Mouse (Mus musculus): Measurements from ENCODE around the gene Fbxo33. TPM values are rescaled to one million over a fixed set of nuclear protein-coding genes. Genes with fewer than 3 reads are reported as not detected.

The Fbxo33 gene
- polyA plus RNA-seq, 1 experiment from 2014 or later: 10.4 TPM

DNA sequence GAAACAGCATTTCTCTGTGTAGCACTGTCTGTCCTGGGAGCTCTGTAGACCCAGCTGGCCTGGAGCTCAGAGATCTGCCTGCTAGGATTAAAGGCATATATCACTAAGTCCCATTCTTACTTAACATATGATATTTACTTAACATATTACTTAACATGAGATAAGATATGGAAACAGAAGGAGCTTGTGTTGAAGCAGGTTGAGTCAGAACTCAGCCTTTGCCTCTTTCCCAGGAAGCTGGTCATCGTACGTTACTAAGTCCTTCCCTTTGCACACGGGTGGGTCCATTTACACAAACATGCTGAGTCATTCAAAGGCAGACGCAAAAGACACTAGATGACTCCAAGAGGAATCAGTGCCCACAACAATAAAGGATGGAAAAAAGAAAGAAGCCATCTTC, 20.8 kb downstream of the Fbxo33 start:
- Histone ChIP-seq H3K27ac (ENCODE audit: low read depth) (no peak overlapping the region), H3K27me3 (ENCODE audit: insufficient read depth, low read length) (no peaks in the 10 kb centered on the region), H3K4me2 (no peak overlapping the region), H3K4me3 (ENCODE audit: low read depth, low read length) (no peak overlapping the region), H3K36me3 (ENCODE audit: insufficient read depth) (peaks cover 17% of the 10 kb centered on the region; the same call in 1 of the 2 replicates), H3K9ac (no peak overlapping the region), H3K4me1 (ENCODE audit: insufficient read depth) (no peaks in the 10 kb centered on the region), H3K9me3 (ENCODE audit: low read depth, low read length) (no peaks in the 10 kb centered on the region)
- DNase-seq: peak; percentile 8
- 56% methylated on average over 4 of the region's 4 CpGs for WGBS
- TF ChIP-seq CTCF (IDR thresholded peaks at IDR 0.05; ENCODE audit: low read depth): no peak
- ATAC-seq (ENCODE audit: insufficient read depth): no peak

DNA sequence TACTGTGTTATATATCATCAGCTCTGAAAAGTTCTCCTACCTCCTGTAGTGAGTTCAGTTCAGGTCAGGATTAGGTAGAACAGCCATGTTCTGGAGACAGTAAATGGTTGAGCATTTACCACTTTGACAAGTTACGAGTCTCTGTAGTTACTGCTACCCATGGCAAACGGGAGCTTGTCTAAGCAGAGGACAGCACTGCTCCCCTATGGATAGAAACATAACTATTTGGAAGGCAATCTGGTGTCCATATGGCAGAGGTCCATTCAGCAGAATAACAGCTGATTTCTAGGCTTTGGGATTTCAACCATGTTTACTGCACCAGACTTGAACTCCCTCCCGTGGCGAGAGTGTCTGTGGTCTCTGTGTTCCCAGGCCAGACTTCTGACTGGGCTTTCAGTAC, 23.6 kb downstream of the Fbxo33 start:
- Histone ChIP-seq H3K27me3 (ENCODE audit: insufficient read depth, low read length) (no peaks in the 10 kb centered on the region), H3K36me3 (ENCODE audit: insufficient read depth) (peaks cover 19% of the 10 kb centered on the region; the same call in 1 of the 2 replicates), H3K9ac (no peak overlapping the region), H3K4me3 (ENCODE audit: low read depth, low read length) (no peak overlapping the region), H3K27ac (ENCODE audit: low read depth) (no peak overlapping the region), H3K4me2 (no peak overlapping the region), H3K4me1 (ENCODE audit: insufficient read depth) (no peaks in the 10 kb centered on the region), H3K9me3 (ENCODE audit: low read depth, low read length) (no peaks in the 10 kb centered on the region)
- no peak for DNase-seq
- no peak for TF ChIP-seq CTCF (IDR thresholded peaks at IDR 0.05; ENCODE audit: low read depth)
- ATAC-seq (ENCODE audit: insufficient read depth): no peak
- WGBS: 84% methylated on average over 4 of the region's 4 CpGs

DNA sequence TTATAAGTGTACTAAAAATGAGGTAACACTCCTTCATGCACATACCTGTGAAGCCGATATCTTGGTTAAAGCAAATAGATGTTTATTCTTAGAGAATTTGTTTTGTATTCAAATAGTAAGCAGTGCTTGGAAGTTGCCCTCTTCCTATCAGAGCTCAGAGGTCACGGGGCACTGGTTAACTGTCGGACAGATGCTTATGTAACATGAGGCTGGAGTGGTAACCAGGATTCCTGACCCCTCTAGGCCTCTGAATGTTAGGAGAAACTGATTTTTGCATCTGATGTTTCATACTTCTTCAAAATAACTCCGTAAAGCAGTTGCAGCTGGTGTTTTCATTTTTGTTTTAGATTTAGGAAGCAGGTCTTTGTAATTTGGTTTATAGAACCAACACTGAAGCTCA, 24.5 kb downstream of the Fbxo33 start:
- DNase-seq (no peak), ATAC-seq (ENCODE audit: insufficient read depth) (no peak)
- H3K27ac ChIP-seq (ENCODE audit: low read depth): no peak overlapping the region
- no peak for TF ChIP-seq CTCF (IDR thresholded peaks at IDR 0.05; ENCODE audit: low read depth)
- peaks cover 23% of the 10 kb centered on the region; the same call in 1 of the 2 replicates for H3K36me3 ChIP-seq (ENCODE audit: insufficient read depth)
- WGBS: 67% methylated on average over 4 of the region's 4 CpGs
- no peaks in the 10 kb centered on the region for H3K9me3 ChIP-seq (ENCODE audit: low read depth, low read length)
- H3K27me3 ChIP-seq (ENCODE audit: insufficient read depth, low read length): no peaks in the 10 kb centered on the region
- no peaks in the 10 kb centered on the region for H3K4me1 ChIP-seq (ENCODE audit: insufficient read depth)
- H3K4me2 ChIP-seq: no peak overlapping the region
- no peak overlapping the region for H3K4me3 ChIP-seq (ENCODE audit: low read depth, low read length)
- no peak overlapping the region for H3K9ac ChIP-seq

DNA sequence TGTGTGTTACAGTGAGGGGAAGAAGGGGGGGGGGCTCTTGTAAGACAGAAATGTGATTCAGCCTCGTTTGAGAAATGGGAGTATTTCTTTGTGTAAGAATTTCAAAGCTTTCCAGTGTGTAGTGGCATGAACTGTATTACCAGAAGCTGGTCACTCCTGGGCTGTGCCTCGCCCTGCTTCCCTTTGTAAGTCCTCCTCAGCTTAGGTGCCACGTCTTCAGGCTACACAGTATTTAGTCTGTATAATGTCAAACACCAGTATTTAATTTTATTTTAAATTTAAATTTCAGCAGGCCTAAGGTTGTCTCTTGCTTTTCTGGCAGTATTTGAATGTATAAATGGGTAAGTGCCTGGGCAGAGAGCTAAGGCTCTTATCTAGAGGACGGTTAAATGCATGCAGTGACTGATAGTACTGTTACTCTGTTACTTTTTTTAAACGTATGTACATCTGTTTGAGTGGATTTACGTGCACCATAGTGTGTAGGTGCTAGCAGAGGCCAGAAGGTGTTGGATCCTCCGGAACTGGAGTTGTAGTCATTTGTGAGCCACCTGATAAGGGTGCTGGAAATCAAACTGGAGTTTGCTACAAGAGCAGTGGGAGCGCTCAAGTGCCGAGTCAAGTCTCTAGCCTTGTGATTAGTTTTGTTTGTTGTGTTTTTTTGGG, 25.1 kb downstream of the Fbxo33 start:
- H3K27ac ChIP-seq (ENCODE audit: low read depth): no peak overlapping the region
- DNase-seq: no peak
- H3K36me3 ChIP-seq (ENCODE audit: insufficient read depth): peaks cover 21% of the 10 kb centered on the region; the same call in 1 of the 2 replicates
- no peak overlapping the region for H3K4me3 ChIP-seq (ENCODE audit: low read depth, low read length)
- no peak overlapping the region for H3K9ac ChIP-seq
- 68% methylated on average over 9 of the region's 9 CpGs for WGBS
- no peak overlapping the region for H3K4me2 ChIP-seq
- H3K4me1 ChIP-seq (ENCODE audit: insufficient read depth): no peaks in the 10 kb centered on the region
- no peaks in the 10 kb centered on the region for H3K27me3 ChIP-seq (ENCODE audit: insufficient read depth, low read length)
- H3K9me3 ChIP-seq (ENCODE audit: low read depth, low read length): no peaks in the 10 kb centered on the region
- TF ChIP-seq CTCF (IDR thresholded peaks at IDR 0.05; ENCODE audit: low read depth): no peak
- ATAC-seq (ENCODE audit: insufficient read depth): peak; percentile 20; the same call in 1 of the 2 replicates

DNA sequence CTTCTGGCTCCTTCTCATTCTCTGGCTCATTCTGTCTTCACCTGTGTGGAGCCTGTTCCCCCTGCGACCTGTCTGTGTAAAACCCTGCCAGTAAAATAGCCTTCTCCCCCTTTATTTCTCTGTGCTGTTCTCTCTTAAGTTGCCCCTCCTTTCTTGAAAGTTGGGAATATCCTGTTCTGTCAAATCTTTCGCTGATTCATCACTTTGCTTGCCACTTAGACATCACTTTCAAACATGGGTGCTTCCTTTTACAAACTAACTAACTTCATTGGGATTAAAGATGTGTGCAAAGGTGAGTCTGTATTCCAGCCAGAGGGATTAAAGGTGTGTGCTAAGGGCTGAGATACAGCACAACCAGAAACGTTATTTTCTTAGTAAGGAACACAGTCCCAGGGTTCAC, 25.9 kb downstream of the Fbxo33 start:
- ATAC-seq (ENCODE audit: insufficient read depth): no peak
- Histone ChIP-seq H3K4me2 (no peak overlapping the region), H3K36me3 (ENCODE audit: insufficient read depth) (peaks cover 23% of the 10 kb centered on the region; the same call in 1 of the 2 replicates), H3K4me1 (ENCODE audit: insufficient read depth) (no peaks in the 10 kb centered on the region), H3K9ac (no peak overlapping the region), H3K27me3 (ENCODE audit: insufficient read depth, low read length) (no peaks in the 10 kb centered on the region), H3K27ac (ENCODE audit: low read depth) (no peak overlapping the region), H3K9me3 (ENCODE audit: low read depth, low read length) (no peaks in the 10 kb centered on the region), H3K4me3 (ENCODE audit: low read depth, low read length) (no peak overlapping the region)
- WGBS: 70% methylated on average over 3 of the region's 3 CpGs
- no peak for DNase-seq
- no peak for TF ChIP-seq CTCF (IDR thresholded peaks at IDR 0.05; ENCODE audit: low read depth)

DNA sequence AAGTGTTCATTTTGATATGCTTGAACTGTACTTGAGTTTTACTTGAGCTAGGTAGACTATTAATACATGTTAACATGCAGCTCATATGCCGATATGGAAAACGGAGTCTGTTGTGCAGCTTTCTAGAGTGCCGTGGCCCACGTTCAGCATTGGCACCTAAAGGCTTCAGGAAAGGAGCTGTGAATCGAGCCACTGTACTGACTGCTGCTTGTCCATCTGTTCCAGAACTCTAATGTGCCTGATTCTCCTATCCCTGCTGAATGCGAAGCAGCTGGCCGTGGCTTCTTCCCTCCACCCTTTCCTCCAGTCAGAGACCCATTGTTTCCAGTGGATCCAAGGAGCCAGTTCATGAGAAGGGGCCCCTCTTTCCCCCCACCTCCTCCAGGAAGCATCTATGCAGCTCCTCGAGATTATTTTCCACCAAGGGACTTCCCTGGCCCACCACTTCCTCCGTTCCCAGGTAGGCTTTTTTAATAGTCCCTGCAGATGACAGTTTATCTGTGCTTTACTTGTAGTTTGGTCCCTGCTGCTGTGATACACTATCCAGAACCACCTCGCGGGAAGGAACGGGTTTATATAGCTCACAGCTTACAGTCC, 31.3 kb downstream of the Fbxo33 start:
- H3K4me3 ChIP-seq (ENCODE audit: low read depth, low read length): no peak overlapping the region
- ATAC-seq (ENCODE audit: insufficient read depth): no peak
- peaks cover 72% of the 10 kb centered on the region for H3K36me3 ChIP-seq (ENCODE audit: insufficient read depth)
- DNase-seq: no peak
- no peaks in the 10 kb centered on the region for H3K4me1 ChIP-seq (ENCODE audit: insufficient read depth)
- no peak for TF ChIP-seq CTCF (IDR thresholded peaks at IDR 0.05; ENCODE audit: low read depth)
- H3K27me3 ChIP-seq (ENCODE audit: insufficient read depth, low read length): no peaks in the 10 kb centered on the region
- no peaks in the 10 kb centered on the region for H3K9me3 ChIP-seq (ENCODE audit: low read depth, low read length)
- no peak overlapping the region for H3K4me2 ChIP-seq
- 90% methylated on average over 12 of the region's 12 CpGs for WGBS
- no peak overlapping the region for H3K27ac ChIP-seq (ENCODE audit: low read depth)
- H3K9ac ChIP-seq: no peak overlapping the region

DNA sequence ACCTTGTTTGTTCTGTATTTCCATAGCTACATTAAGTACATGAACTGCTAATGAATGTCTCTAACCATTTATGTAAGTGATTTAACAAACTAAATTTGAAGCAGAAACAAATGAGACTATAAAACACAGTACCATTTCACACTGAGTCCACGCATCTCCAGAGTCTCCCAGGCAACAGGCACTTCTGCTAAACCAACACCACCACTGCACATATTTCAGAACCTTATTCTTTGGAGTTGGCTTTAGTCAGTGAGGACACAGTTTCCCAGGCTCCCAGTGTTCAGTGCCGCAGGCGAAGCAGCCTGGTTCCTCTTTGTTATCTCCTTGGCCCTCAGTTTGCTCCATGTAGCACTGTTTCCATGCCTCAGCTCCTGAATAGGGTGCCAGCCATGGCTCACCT, 41.7 kb downstream of the Fbxo33 start:
- DNase-seq: no peak
- Histone ChIP-seq H3K27ac (ENCODE audit: low read depth) (no peak overlapping the region), H3K4me3 (ENCODE audit: low read depth, low read length) (no peak overlapping the region), H3K9ac (no peak overlapping the region), H3K9me3 (ENCODE audit: low read depth, low read length) (no peaks in the 10 kb centered on the region), H3K4me1 (ENCODE audit: insufficient read depth) (no peaks in the 10 kb centered on the region), H3K4me2 (no peak overlapping the region), H3K36me3 (ENCODE audit: insufficient read depth) (peaks cover 87% of the 10 kb centered on the region), H3K27me3 (ENCODE audit: insufficient read depth, low read length) (no peaks in the 10 kb centered on the region)
- no peak for TF ChIP-seq CTCF (IDR thresholded peaks at IDR 0.05; ENCODE audit: low read depth)
- ATAC-seq (ENCODE audit: insufficient read depth): no peak
- WGBS: 98% methylated on average over 3 of the region's 3 CpGs
